Mouse (Mus musculus): ENCODE results near the gene Zswim4.
A peak's percentile ranks its signal among the peaks of the same experiment; 100 is the strongest.

Gene Zswim4

DNA sequence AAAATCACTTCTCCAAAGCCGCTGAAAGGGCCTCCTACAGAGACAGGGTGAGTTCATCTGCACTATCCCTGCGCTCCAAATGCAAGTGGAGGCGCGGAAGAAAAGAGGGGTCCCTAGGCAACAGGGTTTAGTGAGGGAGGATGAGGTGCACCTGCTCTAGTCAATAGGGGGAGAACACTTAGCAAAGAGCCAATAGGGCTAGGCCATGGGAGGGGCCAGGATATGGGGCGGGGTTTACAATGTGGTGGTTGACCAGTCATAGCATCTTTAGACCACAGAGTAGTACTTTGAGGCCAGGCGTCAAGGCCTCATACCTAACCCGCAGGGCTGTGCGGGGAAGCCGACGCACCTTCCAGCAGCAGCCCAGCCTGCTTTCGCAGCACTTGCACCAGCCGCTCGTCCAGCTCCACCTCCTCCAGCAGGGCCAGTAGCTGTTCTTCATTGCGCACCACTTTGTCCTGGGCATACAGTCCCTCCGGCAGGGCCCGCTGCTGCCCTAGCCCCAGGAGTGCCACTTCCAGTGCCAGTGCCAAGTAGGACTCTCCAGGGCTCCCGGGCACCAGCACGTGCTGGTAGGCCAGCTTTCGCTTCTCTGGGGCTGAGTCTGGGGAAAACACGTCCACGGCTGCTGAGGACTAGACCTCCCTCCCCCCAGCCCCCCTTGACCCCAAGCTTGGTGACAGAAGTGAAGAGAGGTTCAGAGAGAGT, 13.4 kb downstream of the Zswim4 start:
- DNase-seq: no peak

- peak; percentile 31 for DNase-seq
These were observed 14.2 kb downstream of the Zswim4 start for GRCm38 (mm10) chr8:84222566-84223165.

DNA sequence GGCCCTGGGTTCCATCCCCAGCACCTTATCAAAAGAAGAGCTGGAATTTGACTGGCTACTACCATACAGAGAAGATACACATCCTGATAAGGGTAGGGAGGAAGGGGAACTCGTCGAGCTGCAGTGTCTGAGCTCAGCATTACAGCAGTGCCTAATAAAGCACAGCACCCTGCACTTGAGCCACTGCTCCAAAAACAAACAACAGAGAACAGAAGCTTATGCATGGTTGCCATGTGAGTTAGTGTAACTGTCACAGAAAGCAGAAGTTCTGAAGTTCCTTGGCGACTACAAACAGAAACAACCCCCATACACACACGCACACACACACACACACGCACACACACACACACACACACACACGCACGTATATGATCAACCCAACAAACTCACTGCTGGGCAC, 16.8 kb downstream of the Zswim4 start:
- no peak for DNase-seq

DNA sequence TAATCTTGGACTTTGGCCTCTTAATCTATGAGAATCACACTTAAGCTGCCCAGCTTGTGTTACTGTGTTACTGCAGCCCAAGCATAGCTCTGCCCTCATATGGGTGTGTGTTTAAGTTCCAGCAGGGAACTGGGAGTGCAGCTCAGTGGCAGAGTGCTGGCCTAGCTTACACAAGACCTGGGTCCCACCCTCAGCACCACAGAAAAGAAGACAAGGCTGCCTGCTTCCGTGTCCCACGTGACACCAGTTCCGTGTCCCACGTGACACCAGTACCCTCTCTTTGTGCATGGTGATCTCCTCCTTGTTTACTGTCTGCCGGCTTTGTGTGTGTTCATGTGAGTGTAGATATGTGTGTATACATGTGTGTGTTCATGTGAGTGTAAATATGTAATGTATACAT, 18.7 kb downstream of the Zswim4 start:
- no peak for DNase-seq

- DNase-seq: no peak
These were observed 19.6 kb downstream of the Zswim4 start for GRCm38 (mm10) chr8:84217206-84217605.

DNA sequence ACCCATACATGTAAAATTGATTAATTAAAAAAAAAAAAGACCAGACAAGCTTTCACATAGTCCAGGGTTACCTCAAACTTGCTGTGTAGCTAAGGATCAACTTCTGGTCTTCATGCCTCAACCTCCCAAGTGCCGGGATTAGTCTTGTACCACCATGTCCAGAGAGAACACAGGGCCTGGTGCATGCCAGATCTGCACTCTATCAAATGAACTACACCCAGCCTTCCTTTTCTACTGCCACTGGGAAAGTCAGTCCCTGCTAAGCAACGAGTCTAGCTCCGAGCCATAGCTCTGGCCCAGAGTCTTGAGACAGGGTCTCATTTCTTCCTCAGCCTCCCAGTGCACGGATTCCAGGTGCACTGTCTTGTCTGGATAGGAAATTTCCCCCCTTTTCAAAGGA, 23.6 kb downstream of the Zswim4 start:
- DNase-seq: no peak

DNA sequence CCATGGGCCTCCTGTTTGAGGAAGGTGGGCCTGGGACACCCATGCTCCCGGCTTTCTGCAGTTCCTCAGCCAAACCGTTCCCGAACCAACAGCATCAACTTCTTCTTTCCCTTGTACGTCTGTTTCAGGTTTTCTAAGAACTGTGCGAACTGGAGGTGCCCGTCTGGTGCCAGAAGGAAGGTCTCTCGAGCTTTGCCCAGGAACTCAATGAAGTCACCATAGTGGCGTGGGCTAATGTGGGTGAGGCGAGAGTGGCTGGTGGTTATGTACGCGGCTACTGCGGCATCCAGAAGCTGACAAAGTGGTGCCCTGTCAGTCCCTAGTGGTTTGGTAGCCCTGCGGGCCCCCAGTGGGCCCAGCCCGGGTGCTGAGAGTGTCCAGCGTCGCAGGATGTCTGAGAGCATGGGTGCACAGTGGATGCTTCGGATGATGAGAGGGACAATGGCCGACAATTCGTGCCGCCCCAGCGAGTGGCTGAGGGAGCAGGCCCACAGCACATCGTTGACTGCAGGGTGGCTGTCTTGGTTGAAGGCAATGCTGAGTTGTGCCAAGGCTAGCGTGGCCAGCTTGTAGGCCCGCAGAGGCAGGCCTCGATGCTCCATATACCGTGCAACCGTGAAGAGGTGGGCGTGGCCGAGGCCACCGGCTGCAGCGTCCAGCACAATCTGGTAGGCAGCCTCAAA, 24.8 kb downstream of the Zswim4 start:
- no peak for DNase-seq

DNA sequence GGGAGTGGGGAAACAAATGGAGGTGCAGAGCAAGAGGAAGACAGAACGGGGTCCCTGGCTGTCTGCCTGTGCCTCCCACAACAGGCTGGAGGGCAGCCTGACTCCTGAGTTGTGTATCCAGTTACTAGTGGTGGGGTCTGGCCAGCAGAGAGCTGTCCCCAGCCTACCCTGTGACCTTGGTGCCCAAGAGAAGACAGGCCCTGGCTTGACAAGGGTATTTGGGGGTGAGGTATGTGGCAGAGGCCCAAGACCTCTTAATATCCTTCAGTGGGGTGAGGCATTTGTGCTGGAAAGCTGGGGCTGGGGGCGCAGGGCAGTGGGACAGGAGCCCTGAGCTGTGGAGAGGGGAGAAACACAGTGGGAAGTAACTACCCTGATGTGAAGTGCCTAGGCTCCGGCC, 25.7 kb downstream of the Zswim4 start:
- DNase-seq: no peak

DNA sequence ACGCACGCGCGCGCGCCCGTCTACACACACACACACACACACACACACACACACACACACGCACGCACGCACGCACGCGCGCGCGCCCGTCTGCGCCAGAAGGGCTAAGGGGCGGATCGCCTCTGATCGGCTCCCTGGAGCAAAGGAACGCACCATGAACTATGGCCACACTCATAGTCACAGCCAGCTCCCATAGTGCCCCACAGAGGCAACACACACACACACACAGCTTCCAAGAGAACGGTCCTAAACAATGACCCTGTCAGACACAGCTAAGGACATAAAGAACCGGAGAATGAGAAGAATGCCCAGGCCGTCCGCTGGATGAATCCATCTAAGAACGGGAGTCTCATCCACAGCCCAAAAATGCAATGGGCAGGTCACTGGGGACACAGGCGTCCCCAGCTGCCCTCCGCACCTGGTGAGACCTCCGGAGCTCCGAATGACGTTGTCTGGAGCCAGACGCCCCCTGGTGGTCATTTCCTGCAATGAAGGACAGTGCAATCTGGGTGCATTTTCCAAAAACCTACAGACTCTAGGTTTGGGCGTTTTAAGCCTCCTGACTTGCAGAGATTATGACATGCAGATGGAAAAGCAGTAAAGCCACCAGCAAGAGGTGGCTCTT, 26.6 kb downstream of the Zswim4 start:
- peak; percentile 82 for DNase-seq

- DNase-seq: no peak
These were observed 28.2 kb downstream of the Zswim4 start for GRCm38 (mm10) chr8:84208381-84209380.

DNA sequence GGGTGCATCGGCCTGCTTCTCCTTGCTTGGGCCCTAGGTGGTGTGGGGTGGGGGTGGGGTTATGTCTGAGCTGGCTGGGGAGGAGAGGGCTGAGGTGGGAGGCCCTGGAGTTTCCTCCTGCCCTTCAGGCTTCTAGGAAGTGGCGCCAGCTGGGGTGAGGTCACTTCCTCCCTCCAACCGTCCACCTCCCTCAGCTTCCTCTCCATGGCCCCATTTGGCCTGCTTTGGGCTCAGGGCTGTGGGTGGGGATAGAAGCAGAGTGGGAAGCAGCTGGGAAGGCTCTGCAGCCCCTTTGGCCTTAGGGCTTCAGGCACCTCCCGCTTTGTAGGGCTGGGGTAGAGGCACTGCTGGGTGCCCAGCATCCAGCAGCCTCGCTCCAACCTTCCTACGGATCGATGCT, 29.0 kb downstream of the Zswim4 start:
- peak; percentile 61 for DNase-seq

DNA sequence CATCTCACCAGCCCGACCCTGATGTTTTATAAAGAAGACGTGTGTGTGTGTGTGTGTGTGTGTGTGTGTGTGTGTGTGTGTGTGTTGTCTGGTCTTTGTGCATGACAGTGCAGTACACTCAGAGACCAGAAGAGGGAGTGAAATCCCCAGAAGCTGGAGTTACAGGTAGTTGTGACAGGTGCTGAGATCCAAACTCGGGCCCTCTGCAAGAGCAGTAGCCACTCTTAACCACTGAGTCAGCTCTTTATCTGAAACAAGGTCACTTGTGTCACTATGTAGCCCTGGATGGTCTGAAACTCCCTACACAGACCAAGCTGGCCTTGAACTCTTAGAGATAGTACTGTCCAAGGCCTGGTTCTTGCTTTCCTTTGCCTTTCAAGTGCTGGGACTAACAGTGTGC, 30.2 kb downstream of the Zswim4 start:
- DNase-seq: no peak

DNA sequence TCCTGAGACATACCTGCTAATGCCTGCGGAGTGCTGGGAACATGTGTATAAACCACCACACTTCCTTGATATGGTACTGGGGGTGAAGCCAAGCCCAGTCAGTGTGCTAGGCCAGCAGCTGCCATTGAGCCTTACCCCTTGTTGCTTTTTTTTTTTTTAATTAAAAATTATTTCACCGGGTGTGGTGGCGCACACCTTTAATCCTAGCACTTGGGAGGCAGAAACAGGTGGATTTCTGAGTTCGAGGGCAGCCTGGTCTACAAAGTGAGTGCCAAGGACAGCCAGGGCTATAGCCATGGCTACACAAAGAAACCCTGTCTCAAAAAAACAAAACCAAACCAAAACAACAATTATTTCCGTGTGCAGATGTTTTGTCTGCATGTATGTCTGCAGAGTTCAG, 31.8 kb downstream of the Zswim4 start:
- DNase-seq: no peak

DNA sequence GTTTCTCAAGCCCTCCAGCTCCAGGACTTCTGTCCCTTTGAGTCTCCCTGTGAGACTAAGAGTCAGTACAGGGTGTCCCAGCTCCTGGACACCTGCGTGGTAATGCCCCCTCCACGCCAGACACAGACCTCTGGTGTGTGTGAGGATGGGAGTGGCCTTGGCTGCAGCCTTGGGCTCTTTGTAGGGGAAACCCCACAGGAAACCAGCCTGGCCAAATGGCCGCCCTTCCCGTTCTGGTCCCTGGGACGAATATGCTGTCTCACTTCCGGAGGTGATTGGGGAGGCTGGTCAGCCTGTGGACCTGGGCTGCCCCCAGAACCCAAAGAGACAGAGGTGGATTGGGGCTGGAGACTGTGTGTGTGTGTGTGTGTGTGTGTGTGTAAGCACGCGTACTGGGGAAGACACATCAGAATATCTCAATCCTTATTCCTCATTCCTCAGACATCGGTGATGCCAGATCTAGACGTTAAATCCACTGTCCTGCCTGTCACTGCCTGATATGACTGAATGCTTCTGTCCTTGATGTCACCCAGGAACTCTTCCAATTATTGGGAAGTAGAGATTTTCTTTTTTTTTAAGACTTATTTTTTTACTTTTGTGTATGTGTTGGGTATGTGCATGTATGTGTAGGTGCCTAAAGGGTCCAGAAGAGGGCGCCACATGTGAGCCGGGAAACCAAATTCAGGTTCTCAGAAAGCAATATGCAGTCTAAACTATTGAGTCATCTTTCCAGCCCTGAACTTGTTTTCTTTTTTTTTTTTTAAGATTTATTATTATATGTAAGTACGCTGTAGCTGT, 32.7 kb downstream of the Zswim4 start:
- DNase-seq: peak; percentile 50

- peak; percentile 75 for DNase-seq
These were observed 33.6 kb downstream of the Zswim4 start for GRCm38 (mm10) chr8:84202938-84203917.

DNA sequence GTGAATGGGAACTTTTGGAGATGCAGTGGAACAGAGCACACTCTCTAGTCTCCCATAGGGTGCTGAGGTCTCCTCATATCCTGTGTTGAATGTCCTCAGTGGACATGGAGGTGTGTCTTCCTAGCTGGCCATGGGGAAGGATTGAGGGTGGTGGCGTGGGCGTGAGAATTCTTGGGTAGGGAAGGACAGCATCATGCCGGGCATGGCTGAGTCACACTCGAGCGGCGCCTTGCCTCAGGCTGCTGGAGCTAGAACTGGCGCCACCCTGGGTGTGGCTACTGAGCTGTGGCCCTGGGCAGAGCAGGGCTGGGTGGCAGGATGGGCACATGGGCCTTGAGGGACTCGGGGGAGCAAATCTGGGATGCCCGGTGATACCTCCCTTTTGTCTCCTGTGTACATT, 34.4 kb downstream of the Zswim4 start:
- DNase-seq: peak; percentile 53

DNA sequence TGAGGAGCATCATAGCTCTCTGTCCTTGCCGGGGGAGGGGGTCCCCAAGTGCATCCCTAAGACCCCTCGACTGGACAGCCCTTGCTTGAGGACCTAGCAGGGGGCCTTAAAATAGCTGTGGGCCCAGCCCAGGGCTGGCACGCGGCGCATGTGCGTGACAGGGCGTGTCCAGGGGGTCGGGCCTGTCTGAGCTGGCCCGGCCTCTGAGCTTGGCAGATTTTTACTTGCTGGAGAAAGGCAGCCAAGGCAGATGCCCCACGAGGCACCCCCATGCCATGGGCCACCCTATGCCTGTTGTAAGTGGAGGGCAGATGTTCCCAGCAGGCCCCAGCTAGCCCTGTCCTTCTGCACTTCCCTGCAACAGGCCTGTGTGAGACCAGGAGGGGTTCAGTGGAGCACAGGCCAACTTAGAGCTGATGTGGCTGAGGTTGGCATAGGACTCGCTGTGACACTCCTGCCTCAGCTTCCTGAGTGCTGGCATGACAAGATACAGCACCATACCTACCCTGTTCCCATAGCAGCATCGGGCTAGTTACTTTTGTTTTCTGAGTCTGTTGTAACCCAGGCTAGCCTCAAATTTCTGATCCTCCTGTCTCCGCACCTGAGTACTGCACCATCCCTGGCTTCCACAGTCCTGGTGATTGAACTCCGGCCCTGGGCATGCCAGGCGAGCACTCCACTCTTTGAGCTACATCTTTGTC, 35.2 kb downstream of the Zswim4 start:
- DNase-seq: peak; percentile 47

- peak; percentile 77 for DNase-seq
These were observed 36.0 kb downstream of the Zswim4 start for GRCm38 (mm10) chr8:84200652-84201544.

DNA sequence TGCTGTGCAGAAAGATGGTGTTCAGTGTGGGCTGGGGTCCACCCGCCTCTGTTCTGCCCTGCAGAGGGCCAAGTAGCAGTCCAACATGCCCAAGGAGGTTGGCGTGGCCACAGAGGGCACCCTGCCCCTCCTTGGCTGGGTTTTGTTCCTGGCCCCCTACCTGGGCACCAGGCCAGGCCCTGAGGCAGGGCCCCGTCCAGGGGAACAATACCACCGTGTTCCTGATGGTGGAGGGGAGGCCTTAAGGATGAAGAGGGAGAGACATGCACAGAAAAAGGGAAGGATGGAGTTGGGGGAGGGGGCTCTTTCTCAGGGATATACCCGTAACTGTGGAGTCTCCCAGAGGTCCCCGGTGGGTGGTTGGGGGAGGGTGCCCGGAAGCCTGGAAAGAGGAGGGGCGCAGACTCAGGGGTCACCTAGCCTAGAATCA, 36.7 kb downstream of the Zswim4 start:
- DNase-seq: no peak
